Mouse (Mus musculus): ENCODE results near the gene Dzip1.

Dzip1 gene

DNA sequence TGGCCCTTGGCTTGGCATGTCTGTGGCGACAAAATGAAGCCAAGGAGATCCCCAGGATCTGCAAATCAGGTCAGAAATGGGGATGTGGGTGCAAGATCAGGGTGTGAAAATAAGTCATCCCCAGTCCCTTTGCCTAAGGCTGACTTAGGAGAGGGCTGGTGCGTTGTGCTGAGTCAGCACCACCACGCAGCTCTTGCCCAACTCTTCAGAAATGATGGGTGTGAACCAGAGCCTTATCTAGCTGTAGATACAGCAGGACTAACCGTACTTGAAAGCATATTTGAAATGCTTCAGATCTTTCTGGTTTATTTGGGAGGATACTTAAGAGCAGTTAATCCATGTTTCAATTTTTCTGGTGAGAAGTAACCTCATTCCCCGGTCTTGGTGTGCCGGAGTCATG, 55.5 kb downstream of the Dzip1 start:
- no peak for DNase-seq (ENCODE audit: low read depth)

DNA sequence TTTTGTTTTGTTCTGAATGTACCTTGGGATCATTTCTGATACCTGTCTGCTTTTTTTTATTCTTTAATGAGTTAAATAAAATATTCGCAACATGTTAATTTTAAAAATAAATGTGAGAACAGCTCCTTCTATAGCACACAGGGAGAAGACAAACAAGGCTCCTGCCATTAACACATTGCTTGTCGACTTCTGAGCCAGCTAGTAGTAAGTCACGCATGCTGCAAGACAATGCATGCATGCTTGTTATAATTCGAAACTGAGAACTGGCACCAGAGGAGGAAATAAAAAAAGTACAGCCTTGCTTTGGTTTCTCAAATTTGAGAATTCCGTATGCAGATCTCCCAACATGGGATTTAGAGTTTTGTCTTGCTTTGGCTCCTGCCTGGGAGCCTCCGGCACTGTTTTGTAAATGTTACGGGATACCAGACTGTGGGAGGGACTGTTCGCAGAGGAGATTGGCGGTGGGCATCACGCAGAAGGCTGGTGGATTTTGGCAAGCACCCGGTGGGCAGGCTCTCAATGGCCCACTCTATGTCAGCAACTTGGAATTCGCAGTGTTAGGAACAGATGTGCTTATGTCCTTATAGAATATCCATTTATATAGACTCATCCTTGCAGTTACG, 57.0 kb downstream of the Dzip1 start:
- no peak for DNase-seq (ENCODE audit: low read depth)

DNA sequence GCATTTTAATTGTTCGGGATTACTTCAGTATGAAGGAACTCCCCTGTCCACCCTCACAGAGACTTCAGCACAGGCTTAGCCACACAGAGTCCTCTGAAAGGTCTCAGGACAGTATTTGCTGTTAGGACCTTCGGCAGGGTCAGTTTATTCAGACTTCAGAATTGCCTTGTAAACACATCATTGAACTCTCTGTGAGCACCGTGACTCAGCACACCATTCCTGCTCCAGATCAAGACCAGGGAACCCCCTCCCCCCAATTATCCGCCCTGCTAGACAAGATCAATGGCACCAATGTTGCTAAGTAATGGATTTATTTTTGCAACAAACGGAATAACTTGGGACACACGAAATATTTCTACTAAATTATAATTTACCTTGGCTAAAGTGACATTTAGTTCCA, 57.9 kb downstream of the Dzip1 start:
- DNase-seq (ENCODE audit: low read depth): no peak

DNA sequence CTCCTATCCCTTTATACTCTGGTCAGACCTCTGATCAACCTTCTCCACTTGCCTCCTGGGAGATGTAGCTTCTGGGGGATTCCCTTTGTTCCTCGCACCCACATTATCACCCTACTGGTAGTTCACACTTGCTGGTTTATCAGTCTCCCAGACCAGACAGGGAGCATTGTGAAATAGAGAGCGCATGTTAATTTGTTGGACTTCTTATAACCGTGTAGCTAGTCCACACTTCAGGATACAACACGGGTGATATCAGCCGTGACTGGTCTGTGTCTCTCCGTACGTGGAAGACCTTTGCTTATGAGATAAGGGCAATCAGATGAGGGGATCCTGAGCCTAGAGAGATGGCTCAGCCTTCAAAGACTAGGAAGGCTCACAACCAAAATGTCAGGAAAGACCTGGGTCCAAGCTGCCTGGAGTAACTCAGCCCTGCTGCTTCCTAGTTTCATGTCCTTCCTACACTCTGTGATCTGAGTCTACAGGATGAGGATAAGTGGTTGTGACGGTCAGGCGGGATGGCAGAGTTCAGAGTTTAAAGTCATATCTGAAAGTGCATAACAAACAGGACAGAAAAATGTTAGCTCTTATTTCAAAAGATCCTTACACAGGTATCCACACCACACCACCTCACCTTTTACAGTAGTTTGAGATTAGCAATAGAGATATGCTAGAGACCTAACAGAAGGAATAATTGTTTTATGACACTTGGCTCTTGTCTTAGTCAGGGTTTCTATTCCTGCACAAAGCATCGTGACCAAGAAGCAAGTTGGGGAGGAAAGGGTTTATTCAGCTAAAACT, 59.0 kb downstream of the Dzip1 start:
- DNase-seq (ENCODE audit: low read depth): no peak

DNA sequence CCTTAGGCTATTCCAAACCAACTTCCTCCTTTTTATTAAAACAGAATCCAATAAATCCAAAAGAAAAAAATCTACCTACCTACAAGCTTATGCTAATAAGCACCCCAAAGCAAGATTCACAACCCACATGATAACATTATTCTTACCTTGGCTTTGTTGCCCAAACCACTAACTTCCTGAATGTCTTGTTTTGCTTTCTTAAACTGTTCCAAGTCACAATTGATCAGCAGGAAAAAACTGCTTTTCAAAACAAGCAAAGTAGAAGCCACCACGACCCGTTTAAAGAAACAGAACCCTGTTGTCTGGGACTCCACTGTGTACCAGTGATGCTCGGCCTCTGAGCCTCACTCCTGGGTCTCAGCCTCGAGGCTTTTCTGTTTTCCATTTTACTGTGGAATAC, 60.4 kb downstream of the Dzip1 start:
- DNase-seq (ENCODE audit: low read depth): no peak

DNA sequence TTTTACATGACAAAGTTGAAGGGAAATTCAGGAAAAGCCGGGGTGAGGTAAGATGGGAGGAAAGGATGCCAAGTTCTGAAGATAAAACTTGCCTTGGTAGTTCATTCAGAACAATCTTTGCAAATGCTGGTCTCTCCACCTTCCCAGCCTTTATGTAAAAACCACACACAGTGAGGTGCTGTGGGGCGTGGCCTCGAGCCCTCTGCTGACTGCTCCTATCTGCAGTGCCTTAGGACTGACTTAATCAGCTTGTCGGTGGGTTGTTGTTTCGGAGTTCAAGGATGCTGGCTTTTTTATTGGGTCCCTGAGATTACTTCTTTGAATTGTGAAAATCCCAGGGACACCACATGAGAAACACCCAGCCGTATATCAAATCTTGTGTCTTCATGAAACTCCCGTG, 63.0 kb downstream of the Dzip1 start:
- DNase-seq (ENCODE audit: low read depth): no peak

DNA sequence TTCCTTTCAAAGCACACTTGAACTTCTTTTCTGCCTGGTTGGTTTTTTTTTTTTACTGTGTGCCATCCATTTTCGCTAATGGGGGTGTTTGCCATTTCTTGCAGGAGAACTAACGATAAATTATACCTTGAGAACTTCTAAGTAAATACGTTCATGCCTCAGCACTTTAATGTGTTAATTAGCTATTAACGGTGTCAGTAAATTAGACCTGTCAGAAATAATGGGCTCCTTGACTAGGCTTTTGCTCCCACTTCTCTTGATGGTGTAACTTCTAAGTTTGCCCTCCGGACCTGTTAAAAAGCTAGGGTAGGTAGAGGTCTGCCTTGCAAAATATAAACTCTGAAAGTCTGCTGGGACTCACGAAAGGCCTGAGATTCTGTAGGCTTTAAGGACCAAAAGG, 66.9 kb downstream of the Dzip1 start:
- no peak for DNase-seq (ENCODE audit: low read depth)

DNA sequence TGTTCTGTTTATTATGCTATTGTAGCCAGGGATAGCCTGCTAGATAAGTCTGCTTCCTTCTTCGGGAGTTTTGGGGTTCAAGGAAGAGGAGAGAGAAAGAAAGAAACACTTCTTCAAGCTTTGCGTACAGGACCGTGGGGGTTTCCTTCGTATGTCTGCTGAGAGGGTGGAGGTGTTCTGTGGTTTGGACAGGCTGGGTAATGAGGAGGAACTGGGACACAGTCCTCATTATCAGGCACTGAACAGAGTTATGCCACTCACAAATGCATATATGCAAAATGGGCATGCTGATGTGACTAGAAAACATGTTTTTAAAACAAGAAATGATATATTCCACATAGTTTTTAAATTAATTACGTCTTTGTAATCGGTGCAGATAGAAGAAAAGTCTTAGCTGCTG, 68.7 kb downstream of the Dzip1 start:
- no peak for DNase-seq (ENCODE audit: low read depth)

DNA sequence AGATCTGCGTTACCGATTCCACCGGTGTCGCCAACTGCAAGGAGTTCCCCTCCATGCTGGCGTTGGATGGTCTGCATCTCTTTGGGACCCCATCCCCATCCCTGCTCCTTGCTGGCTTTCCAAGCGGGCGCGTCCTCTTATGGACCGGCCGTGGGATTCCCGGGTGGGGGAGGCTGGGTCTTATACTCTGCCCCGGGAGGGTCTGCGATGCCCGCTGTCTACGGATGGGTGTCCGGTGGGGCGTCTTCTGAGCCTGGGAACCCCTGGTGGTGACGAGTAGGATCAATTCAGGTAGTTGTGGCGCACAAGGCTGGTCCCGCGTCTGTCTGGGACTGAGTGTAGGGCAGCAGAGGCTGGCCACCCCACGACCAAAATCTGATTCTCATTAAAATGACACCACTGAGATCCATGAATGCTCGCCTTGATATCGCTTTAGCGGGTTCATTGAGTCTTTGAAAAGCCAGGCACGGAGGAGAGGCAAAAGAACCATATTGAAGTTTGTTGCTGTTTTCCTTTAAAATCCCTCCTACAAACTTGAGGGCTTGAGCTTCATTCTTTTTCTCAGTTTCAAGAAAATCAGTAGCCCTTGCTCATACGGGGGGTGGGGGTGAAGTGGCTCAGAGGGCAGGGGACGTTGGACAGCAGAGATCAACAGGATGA, 70.0 kb downstream of the Dzip1 start:
- DNase-seq (ENCODE audit: low read depth): no peak

DNA sequence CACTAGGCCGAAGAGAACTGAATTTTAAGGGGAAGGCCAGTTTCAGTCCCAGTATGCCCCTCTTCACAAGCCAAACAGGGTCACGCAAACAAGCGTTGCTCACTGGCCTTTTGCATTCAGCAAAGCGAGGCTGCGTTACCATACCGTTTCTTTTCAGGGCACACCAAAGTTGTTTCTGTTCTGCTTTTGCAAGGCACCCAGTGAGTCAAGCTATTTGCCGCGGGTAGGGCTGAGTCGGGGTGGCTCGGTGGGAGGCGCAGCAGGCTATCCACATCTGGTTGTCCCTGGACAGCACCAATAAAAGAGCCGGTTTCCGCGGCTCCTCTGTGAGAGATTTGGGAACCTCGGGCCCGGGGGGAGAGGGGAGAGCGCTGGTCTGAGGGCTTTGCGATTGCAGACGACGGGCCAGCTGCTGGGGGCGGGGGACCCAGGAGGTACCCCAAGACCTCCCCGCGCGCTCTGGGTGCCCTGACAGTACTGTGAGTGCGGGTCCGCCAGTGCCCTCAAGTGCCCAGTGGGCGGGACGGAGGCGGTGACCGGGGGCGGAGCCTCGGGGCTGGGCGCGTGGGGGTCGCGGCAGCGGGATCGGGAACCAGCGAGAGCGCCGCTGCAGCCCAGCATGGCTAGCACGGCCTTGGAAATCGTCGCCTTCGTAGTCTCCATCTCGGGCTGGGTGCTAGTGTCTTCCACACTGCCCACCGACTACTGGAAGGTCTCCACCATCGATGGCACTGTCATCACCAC, 70.7 kb downstream of the Dzip1 start:
- DNase-seq (ENCODE audit: low read depth): no peak

DNA sequence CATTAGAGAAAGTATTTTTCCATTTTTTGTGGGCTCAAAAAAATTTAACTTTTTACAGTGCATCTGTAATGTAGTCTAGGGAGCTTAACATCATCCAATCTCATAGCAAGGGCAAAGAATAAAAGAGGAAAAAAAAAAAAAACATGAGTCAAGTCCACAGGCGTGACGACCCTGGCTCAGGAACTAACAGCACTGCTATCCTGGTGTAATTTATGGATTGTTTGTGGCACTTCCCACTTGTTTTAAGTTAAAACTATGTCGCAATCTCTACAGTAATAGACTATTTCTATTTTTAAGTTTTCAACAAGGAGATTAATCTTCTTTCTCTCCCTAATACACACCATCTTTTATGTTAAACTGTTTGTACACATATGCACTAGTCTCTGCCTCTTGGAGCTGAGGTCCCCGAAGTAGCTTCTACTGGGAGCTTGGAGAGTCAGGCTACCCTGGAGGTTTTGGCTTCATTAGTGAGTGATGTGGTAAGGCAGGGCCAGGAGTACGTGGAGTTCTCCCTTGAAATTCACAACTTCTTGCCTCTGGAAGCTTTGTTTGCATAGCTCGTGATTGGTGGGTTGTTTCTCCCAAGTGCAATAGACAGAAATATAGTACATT, 73.7 kb downstream of the Dzip1 start:
- peak; percentile 66 for DNase-seq (ENCODE audit: low read depth)

DNA sequence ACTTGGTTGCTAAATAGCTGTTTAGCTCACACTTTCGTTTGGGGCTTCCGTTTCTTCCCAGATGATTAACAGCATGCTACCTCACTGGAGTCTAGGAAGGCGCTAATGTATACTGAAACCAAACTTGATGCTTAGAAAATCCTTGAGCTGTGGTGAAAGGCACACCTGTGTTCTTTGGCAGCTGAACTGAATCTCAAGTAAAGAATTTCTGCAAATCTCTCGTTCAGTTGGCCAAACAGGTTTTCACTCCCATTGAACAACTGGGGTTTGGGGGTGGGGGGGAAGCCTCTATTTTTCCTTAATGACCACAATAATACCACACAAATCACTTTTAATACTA, 74.6 kb downstream of the Dzip1 start:
- DNase-seq (ENCODE audit: low read depth): no peak

DNA sequence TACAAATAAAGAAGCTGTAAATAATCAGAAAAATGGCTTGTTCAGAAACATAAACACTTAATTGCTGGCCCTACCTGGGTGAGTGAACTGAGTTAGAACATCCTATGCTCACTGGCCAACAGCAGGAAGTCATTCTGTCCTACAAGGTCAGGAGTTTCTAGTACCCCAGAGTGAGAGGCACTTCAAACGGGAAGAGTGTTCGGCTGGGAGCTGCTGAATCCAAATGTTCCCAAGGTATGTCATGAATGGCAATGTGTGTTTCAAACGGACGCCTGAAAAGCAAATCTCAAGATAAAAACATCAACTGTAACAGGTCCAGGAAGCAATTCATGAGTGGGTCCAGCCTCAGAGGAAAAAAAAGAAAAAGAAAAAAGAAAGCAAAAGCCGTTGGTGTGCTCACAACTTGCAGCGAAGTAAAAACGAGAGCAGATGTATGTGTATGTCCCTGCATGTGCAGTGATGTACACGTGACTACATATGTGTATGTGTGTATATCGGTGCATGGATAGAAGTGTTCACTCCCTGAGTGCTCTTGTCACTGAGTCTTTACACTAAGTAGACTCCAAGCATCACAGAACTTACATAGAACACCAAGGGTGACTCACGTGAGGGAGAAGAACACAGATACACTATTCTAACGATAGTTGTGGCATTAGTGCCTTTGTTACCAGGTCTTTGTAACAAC, 75.1 kb downstream of the Dzip1 start:
- no peak for DNase-seq (ENCODE audit: low read depth)

DNA sequence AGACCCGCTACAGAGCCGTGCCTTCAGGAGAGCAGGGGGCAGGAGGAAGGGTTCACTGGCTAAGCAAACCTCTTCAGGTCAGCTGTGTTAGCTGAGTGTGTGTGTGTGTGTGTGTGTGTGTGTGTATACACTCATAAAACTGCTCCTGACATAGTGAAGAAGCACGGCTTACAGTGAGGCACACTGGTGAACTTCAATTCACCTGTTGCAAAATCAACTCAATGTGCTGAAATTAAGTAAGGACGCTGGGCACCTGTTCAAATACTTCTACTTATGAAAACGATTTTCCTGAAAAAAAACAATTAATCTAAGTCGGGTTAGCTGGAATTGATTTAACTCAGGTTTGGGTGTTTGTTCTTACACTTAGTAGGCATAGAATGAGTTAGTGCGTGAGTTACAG, 77.1 kb downstream of the Dzip1 start:
- peak; percentile 13 for DNase-seq (ENCODE audit: low read depth)

DNA sequence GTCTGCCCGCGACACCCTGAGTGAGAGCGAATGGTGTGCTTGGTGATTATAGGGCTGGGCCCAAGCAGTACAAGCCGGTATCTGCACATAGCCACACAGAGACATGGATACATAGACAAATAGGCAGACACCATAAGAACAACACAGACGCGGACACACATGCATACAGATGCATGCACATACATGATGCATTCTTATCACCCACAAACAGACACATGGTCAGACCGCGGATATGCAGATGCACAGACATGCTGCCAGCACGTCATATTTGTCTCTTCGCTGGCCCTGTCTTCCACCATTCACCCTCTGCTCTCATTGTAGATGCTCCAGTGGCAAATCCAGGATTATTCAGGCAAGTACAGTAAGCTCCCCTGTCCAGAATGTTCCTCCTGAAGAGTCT, 78.4 kb downstream of the Dzip1 start:
- DNase-seq (ENCODE audit: low read depth): no peak

DNA sequence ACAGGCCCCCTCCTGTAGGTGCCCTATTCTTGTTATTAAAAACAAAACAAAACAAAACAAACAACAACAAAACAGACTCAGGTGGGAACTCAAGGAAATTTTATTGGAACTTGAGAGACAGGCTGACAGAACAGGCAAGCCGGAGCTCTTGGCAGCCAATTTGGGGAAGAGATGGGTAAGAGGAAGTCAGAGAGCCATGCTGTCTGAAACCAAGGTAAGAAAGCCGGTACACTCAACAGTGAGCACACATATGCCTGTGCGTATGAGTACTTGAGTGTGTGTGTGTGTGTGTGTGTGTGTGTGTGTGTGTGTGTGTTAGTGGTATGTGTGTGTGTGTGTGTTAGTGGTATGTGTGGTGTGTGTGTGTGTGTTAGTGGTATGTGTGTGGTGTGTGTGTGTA, 82.9 kb downstream of the Dzip1 start:
- DNase-seq (ENCODE audit: low read depth): no peak

DNA sequence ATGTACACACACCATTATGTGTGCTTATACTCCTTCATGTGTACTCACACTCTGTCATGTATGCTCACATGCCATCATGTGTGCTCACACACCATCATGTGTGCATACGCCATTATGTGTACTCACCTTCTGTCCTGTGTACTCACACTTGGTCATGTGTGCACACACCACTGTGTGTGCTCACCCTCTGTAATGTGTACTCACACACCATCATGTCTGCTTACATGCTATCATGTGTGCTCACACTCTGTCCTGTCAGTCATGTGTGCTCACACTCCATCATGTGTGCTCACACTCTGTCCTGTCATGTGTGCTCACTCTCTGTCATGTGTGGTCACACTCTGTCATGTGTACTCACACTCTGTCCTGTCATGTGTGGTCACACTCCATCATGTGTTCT, 85.2 kb downstream of the Dzip1 start:
- DNase-seq (ENCODE audit: low read depth): no peak

DNA sequence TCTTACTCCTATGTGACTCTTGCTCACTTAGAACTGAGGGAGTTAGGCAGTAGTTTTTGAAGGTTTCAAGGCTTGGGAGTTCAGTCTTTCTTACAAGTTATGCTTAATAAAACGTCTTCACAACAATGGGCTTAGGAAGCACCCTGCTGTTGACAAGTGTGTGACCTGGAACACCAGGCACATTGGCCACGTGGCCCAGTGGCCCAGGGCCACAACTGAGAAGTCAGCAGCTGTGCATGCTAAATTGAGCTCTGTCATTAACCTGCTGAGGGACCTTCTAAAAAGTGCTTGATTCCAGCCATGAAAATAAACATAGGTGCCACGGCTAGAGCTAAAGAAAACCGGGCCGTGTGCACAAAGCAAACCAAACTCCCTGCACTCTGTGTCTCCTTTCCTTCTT, 85.8 kb downstream of the Dzip1 start:
- no peak for DNase-seq (ENCODE audit: low read depth)

DNA sequence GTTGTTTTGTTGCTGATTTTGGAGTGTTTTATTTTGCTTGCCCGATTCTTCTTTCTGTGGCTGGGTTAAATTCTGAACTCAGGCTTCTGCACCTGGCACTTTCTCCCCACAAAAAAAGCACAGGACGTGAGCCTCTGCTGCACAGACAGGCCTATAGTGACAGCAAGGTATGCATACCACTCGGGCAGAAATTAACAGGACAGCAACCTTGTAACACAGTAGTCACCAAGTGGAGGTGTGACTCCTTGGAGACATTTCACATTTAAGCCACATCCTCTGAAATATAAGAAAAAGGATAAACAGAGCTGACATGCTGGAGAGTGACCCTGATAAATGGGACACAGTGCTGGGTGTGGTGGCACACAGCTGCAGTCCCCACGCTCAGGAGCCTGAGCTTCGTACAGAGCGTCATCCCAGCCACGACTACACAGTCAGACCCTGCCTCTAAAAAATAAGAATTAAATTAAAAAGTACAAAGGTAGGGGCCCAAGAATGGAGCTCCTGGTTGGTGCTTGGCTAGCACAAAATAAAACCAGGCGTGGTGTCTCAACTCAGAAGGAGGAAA, 86.6 kb downstream of the Dzip1 start:
- no peak for DNase-seq (ENCODE audit: low read depth)

DNA sequence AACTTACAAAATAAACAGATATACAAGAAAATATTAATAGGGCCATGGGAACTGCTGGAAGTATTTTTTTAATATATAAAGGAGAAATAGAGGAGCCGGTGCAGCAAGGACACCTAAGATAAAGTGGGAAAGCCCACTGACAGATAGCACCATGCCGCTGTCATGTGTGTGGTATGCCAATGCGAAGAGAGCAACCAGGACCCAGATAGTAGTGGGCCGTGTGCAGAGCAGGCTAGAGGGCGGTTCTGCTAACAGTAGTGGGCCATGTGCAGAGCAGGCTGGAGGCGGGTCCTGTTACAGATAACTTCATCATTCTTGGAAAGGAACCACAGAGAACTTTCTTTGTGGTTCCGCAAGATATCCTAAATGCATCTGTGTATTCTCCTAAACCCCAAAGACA, 88.5 kb downstream of the Dzip1 start:
- DNase-seq (ENCODE audit: low read depth): no peak

DNA sequence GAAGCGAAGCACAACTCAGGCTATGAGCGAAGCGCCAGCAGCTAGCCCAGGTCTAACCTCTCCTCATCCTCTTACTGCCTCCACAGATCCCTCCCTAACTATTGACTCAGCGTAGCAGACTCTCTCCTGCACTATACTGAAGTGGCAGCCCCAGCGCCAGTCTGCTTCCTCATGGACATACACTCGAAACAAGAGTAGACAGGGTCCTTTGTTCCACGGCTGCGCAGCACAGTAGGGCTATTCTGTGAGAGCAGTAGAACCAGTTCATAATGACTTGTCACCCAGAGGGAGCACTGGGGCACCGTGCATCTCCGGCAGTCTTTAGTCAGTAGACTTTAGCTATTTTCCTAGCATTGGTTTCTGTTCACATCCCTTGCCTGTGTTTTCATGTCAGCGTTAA, 89.1 kb downstream of the Dzip1 start:
- DNase-seq (ENCODE audit: low read depth): no peak

DNA sequence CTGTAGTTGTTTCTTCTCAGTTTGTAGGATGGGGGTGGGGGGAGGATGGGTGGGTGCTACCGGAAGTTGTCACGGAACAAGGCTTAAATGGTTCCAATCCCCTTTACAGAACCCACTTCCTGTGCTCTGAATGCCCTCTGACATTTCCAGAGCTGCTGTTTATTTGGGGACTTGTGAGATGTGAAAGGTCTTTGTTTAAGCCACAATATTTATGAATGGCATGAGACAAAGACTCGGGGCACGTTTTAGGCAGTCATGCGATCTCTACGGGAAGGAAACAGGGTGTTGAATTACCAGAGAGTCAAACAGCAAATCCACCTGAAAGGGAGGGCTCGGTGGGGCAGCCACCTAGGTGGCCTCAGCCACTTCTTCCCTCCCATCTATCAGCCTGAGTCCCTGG, 90.9 kb downstream of the Dzip1 start:
- no peak for DNase-seq (ENCODE audit: low read depth)
